Mouse (Mus musculus): ENCODE measurements at regions not wholly inside any gene's neighbourhood (a gene's known extent, or its start where the extent isn't known, plus 50 kb on each side); places are given as distances from the start of the nearest gene placed in this dataset.

DNA sequence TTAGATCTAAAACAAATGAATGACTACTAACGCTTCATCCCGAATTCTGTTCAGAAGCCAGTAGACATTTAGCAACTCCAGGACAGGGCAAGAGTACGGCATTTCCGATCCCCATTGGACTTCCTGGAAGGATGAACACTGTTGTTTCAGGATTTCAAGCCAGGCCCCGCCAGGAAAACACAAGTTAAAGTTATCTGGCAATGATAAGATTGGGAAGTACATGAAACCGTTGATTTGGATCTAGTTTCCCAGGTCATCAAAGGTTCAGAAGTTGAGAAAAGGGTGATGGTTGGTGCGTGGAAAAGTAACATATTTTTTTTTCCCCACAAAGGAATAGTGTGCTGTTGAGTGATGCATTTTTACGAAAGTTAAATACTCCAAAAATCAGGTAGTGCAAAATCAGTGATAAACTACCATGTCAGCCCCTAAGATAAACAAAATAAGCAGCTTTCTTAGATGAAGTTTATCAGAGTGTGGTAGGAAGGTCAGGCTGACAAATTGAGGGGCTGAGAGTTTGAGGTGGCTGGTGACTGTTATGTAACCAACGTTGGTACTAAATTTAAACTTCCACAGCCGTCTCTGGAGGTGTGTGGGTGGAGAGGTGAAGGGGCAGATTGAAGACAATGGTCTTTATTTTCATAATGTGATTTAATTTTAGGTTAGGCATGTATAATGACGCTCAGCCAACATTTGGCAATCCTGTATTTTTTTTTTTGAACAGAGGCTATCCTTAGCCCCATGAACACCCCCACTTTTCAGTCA, 157.6 kb upstream of the Dph6 start:
- H3K4me3 ChIP-seq (ENCODE audit: low read depth, low read length), result no peak overlapping the region
- no peaks in the 10 kb centered on the region for H3K27me3 ChIP-seq (ENCODE audit: insufficient read depth, low read length)
- TF ChIP-seq GATA1 (IDR thresholded peaks at IDR 0.05; ENCODE audit: borderline replicate concordance, low read length) (no peak), TAL1 (conservative IDR thresholded peaks at IDR 0.05; ENCODE audit: low read depth, low read length) (no peak), POLR2AphosphoS5 (IDR thresholded peaks at IDR 0.05; ENCODE audit: insufficient replicate concordance, low read depth, low read length) (no peak), CTCF (IDR thresholded peaks at IDR 0.05; ENCODE audit: low read depth, low read length) (no peak), GATA2 (IDR thresholded peaks at IDR 0.05; ENCODE audit: borderline replicate concordance, low read depth, low read length) (no peak)
- H3K4me1 ChIP-seq (ENCODE audit: insufficient read depth, low read depth, low read length), result no peaks in the 10 kb centered on the region
- DNase-seq (ENCODE audit: low spot score) (no peak), ATAC-seq (ENCODE audit: extremely low read depth, insufficient number of reproducible peaks, low FRiP score, poor library complexity, severe bottlenecking) (no peak)
- H3K36me3 ChIP-seq (replicated peaks), result no peaks in the 10 kb centered on the region
- H3K9me3 ChIP-seq (replicated peaks), result no peaks in the 10 kb centered on the region

DNA sequence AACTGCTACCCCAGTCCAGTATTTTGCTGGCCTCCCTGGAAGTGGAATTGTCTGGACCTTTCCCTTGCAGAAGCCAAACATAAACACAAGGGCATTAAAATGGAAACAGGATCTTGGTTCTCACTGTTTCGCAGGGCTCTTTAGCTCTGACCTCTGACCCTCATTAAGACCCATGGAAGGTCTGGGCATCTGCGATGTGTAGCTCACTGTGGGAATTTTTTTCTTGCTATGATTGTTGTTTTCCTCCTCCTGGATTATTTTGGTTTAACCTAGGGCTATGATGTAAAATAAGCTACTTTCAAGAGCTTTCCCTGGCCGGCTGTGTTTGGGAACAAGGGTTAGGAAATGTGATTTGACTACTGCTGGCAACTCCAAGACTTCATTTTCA, 158.1 kb upstream of the Dph6 start:
- DNase-seq (ENCODE audit: low spot score) (no peak), ATAC-seq (ENCODE audit: extremely low read depth, insufficient number of reproducible peaks, low FRiP score, poor library complexity, severe bottlenecking) (no peak)
- Histone ChIP-seq H3K9me3 (replicated peaks) (no peaks in the 10 kb centered on the region), H3K36me3 (replicated peaks) (no peaks in the 10 kb centered on the region), H3K4me1 (ENCODE audit: insufficient read depth, low read depth, low read length) (no peaks in the 10 kb centered on the region), H3K4me3 (ENCODE audit: low read depth, low read length) (no peak overlapping the region), H3K27me3 (ENCODE audit: insufficient read depth, low read length) (no peaks in the 10 kb centered on the region)
- TF ChIP-seq TAL1 (conservative IDR thresholded peaks at IDR 0.05; ENCODE audit: low read depth, low read length) (no peak), POLR2AphosphoS5 (IDR thresholded peaks at IDR 0.05; ENCODE audit: insufficient replicate concordance, low read depth, low read length) (no peak), CTCF (IDR thresholded peaks at IDR 0.05; ENCODE audit: low read depth, low read length) (no peak), GATA2 (IDR thresholded peaks at IDR 0.05; ENCODE audit: borderline replicate concordance, low read depth, low read length) (no peak), GATA1 (IDR thresholded peaks at IDR 0.05; ENCODE audit: borderline replicate concordance, low read length) (no peak)

DNA sequence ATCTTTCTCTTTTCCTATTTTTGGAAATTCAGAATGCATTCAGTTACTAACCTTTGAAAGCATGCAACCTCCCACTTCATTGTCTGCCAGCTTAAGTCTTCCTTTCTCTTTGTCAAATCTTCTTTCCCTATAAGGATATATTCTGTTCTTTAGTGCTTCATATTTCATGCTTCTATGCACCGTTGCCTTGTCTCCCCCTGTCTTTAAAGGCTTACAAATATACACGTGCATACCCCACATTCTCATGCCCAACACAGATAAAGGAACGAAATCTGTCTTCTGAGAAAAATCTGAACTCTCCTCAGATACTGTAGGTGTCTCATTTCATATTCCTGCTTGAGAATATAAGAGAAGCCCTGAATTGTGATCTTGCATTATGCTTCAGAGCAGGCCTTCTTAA, 167.9 kb upstream of the Dph6 start:
- Histone ChIP-seq H3K4me1 (ENCODE audit: insufficient read depth, low read depth, low read length) (no peaks in the 10 kb centered on the region), H3K27me3 (ENCODE audit: insufficient read depth, low read length) (no peaks in the 10 kb centered on the region), H3K4me3 (ENCODE audit: low read depth, low read length) (no peak overlapping the region), H3K36me3 (replicated peaks) (no peaks in the 10 kb centered on the region), H3K9me3 (replicated peaks) (no peaks in the 10 kb centered on the region)
- TF ChIP-seq CTCF (IDR thresholded peaks at IDR 0.05; ENCODE audit: low read depth, low read length) (no peak), TAL1 (conservative IDR thresholded peaks at IDR 0.05; ENCODE audit: low read depth, low read length) (no peak), GATA2 (IDR thresholded peaks at IDR 0.05; ENCODE audit: borderline replicate concordance, low read depth, low read length) (no peak), GATA1 (IDR thresholded peaks at IDR 0.05; ENCODE audit: borderline replicate concordance, low read length) (no peak), POLR2AphosphoS5 (IDR thresholded peaks at IDR 0.05; ENCODE audit: insufficient replicate concordance, low read depth, low read length) (no peak)
- no peak for DNase-seq (ENCODE audit: low spot score)
- no peak for ATAC-seq (ENCODE audit: extremely low read depth, insufficient number of reproducible peaks, low FRiP score, poor library complexity, severe bottlenecking)

DNA sequence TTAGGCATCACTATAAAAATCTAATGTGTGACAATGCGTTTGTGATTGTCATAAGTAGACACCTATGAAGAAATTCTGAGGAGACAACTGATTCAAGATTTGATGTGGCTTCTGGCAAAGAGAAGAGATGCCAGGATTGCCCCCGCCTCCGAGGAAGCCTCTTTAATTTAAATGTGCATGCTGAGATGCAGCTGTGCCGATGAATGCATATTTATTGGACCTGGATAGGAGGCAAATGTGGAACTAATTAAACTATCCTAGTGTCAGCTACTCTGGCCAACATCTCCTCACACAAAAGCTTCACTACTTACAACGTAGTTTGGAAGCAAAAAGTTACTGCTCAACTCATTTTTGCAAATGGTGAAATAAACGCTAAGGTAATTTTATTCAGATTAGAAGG, 173.4 kb upstream of the Dph6 start:
- ATAC-seq (ENCODE audit: extremely low read depth, insufficient number of reproducible peaks, low FRiP score, poor library complexity, severe bottlenecking), result no peak
- TF ChIP-seq CTCF (IDR thresholded peaks at IDR 0.05; ENCODE audit: low read depth, low read length), result no peak
- no peaks in the 10 kb centered on the region for H3K27me3 ChIP-seq (ENCODE audit: insufficient read depth, low read length)
- H3K36me3 ChIP-seq (replicated peaks), result no peaks in the 10 kb centered on the region
- DNase-seq (ENCODE audit: low spot score), result no peak
- no peak overlapping the region for H3K4me3 ChIP-seq (ENCODE audit: low read depth, low read length)
- no peaks in the 10 kb centered on the region for H3K9me3 ChIP-seq (replicated peaks)
- no peaks in the 10 kb centered on the region for H3K4me1 ChIP-seq (ENCODE audit: insufficient read depth, low read depth, low read length)

DNA sequence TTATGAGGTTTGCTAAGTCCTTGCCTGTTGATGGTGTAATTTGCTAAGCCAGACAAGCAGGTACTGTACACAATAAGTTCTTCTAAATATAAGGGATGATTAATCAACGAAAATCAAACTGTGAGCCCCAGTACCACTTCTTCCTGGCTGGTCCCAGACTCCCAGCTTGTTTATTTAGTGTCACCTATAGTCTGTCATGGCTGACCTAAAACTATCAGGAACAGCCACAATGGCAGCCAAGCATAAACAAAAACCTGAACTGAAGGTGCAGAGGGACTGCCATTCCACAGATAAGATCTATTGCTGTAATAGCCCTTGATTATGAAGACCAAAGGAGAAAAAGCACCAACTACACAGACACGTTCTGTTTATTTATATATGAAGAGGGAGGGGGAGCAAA, 180.9 kb upstream of the Dph6 start:
- H3K9me3 ChIP-seq (replicated peaks), result no peaks in the 10 kb centered on the region
- no peaks in the 10 kb centered on the region for H3K4me1 ChIP-seq (ENCODE audit: insufficient read depth, low read depth, low read length)
- no peak for DNase-seq (ENCODE audit: low spot score)
- H3K36me3 ChIP-seq (replicated peaks), result no peaks in the 10 kb centered on the region
- TF ChIP-seq GATA2 (IDR thresholded peaks at IDR 0.05; ENCODE audit: borderline replicate concordance, low read depth, low read length) (no peak), CTCF (IDR thresholded peaks at IDR 0.05; ENCODE audit: low read depth, low read length) (no peak), GATA1 (IDR thresholded peaks at IDR 0.05; ENCODE audit: borderline replicate concordance, low read length) (no peak), POLR2AphosphoS5 (IDR thresholded peaks at IDR 0.05; ENCODE audit: insufficient replicate concordance, low read depth, low read length) (no peak), TAL1 (conservative IDR thresholded peaks at IDR 0.05; ENCODE audit: low read depth, low read length) (no peak)
- H3K27me3 ChIP-seq (ENCODE audit: insufficient read depth, low read length), result no peaks in the 10 kb centered on the region
- ATAC-seq (ENCODE audit: extremely low read depth, insufficient number of reproducible peaks, low FRiP score, poor library complexity, severe bottlenecking), result no peak
- no peak overlapping the region for H3K4me3 ChIP-seq (ENCODE audit: low read depth, low read length)

DNA sequence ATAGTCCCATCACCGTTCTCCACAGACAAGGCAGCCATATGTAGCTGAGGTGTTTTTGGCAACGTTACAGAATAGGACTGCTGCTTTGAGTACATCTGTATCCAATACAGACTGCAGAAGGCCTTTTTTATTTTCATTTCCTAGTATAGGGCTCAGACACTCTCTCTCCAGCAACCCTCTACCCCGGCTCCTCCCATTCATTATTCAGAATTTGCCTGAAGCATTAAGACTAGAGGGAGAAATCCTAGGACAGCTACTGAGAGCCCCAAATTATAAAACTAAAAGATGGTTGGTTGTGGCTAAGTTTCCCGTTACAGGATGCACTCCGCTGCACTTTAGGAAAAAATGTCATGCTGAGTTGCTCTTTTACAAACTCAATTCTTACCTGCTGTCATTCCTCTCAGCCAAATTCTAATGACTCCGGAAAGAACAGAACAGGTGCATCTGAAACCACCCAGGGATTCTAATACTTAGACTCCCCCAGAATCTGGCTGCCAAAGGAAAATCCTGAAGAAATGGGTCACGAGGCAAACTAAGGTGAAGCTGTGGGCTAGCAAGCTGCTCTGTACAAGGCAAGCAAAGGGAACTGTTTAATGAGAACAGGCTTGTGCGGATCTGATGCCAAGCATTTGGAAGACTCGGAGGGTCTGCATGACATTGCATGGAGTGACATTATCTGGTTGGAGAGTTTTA, 189.1 kb upstream of the Dph6 start:
- ATAC-seq (ENCODE audit: extremely low read depth, insufficient number of reproducible peaks, low FRiP score, poor library complexity, severe bottlenecking) (no peak), DNase-seq (ENCODE audit: low spot score) (no peak)
- Histone ChIP-seq H3K27me3 (ENCODE audit: insufficient read depth, low read length) (no peaks in the 10 kb centered on the region), H3K9me3 (replicated peaks) (no peaks in the 10 kb centered on the region), H3K36me3 (replicated peaks) (no peaks in the 10 kb centered on the region), H3K4me3 (ENCODE audit: low read depth, low read length) (no peak overlapping the region), H3K4me1 (ENCODE audit: insufficient read depth, low read depth, low read length) (no peaks in the 10 kb centered on the region)
- TF ChIP-seq POLR2AphosphoS5 (IDR thresholded peaks at IDR 0.05; ENCODE audit: insufficient replicate concordance, low read depth, low read length) (no peak), GATA1 (IDR thresholded peaks at IDR 0.05; ENCODE audit: borderline replicate concordance, low read length) (no peak), TAL1 (conservative IDR thresholded peaks at IDR 0.05; ENCODE audit: low read depth, low read length) (no peak), CTCF (IDR thresholded peaks at IDR 0.05; ENCODE audit: low read depth, low read length) (no peak), GATA2 (IDR thresholded peaks at IDR 0.05; ENCODE audit: borderline replicate concordance, low read depth, low read length) (no peak)
